Mouse (Mus musculus): ENCODE measurements at regions not wholly inside any gene's neighbourhood (a gene's known extent, or its start where the extent isn't known, plus 50 kb on each side); places are given as distances from the start of the nearest gene placed in this dataset.

- TF ChIP-seq NELFE (IDR thresholded peaks at IDR 0.05; ENCODE audit: low read depth, low read length) (no peak), MAX (IDR thresholded peaks at IDR 0.05; ENCODE audit: low read length) (no peak), POLR2AphosphoS2 (IDR thresholded peaks at IDR 0.05; ENCODE audit: low read length) (no peak), POLR2A (IDR thresholded peaks at IDR 0.05; ENCODE audit: control insufficient read depth in 1 of 2, insufficient read depth in 1 of 2, low read depth in 1 of 2, low read length in 2 of 2, poor library complexity in 1 of 2) (no peak), CHD2 (IDR thresholded peaks at IDR 0.05; ENCODE audit: low read length) (no peak), E2F4 (IDR thresholded peaks at IDR 0.05; ENCODE audit: borderline replicate concordance, low read depth, low read length) (no peak), GABPA (IDR thresholded peaks at IDR 0.05; ENCODE audit: low read depth, low read length) (no peak), EP300 (IDR thresholded peaks at IDR 0.05; ENCODE audit: low read depth in 1 of 2, low read length in 2 of 2) (no peak), MYB (IDR thresholded peaks at IDR 0.05; ENCODE audit: low read depth, low read length) (no peak), TAL1 (IDR thresholded peaks at IDR 0.05; ENCODE audit: low read length) (no peak)
- no peak overlapping the region for H3K9ac ChIP-seq (ENCODE audit: control insufficient read depth, low read depth, low read length, poor library complexity, severe bottlenecking)
Observed at GRCm38 (mm10) chr4:105860930-105861653, 71.4 kb downstream of the Gm12728 start.

DNA sequence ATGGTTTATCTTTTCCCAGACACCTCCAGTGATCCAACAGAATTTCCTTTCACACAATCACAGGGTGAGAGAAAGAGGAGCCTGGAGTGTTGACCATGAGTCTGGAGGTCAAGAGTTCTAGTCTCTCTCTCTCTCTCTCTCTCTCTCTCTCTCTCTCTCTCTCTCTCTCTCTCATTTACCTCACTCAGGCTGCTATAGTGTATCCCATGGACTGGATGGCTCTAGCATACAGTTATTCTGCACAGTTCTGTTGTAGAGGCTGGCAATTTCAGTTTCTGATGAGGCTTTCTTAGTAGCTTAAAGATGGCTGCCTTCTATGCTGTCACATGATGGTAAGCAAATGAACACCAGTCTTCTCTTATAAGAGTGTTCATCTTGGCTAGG, 72.0 kb downstream of the Gm12728 start:
- Histone ChIP-seq H3K27ac (ENCODE audit: control insufficient read depth, low read depth, low read length) (no peak overlapping the region), H3K4me1 (ENCODE audit: control insufficient read depth in 1 of 2, insufficient read depth in 2 of 2, low read length in 2 of 2) (no peaks in the 10 kb centered on the region), H3K9ac (ENCODE audit: control insufficient read depth, low read depth, low read length, poor library complexity, severe bottlenecking) (no peak overlapping the region), H3K36me3 (ENCODE audit: control insufficient read depth in 1 of 2, insufficient read depth in 2 of 2, low read length in 2 of 2) (no peaks in the 10 kb centered on the region), H3K79me2 (ENCODE audit: control insufficient read depth, insufficient read depth, low read length, poor library complexity) (no peaks in the 10 kb centered on the region), H3K27me3 (ENCODE audit: control insufficient read depth in 1 of 2, insufficient read depth in 2 of 2, low read length in 2 of 2) (no peaks in the 10 kb centered on the region), H3K4me3 (ENCODE audit: control insufficient read depth in 1 of 2, insufficient read depth in 1 of 2, low read depth in 2 of 2, low read length in 2 of 2) (no peak overlapping the region), H3K9me3 (replicated peaks; ENCODE audit: insufficient read depth, low read length) (no peaks in the 10 kb centered on the region)
- TF ChIP-seq CTCF (IDR thresholded peaks at IDR 0.05 in 2 of 3, conservative IDR thresholded peaks at IDR 0.05 in 1 of 3; ENCODE audit: control insufficient read depth in 1 of 3, insufficient read depth in 1 of 3, low read depth in 2 of 3, low read length in 3 of 3, poor library complexity in 1 of 3, severe bottlenecking in 1 of 3) (no peak), NELFE (IDR thresholded peaks at IDR 0.05; ENCODE audit: low read depth, low read length) (no peak), KAT2A (conservative IDR thresholded peaks at IDR 0.05; ENCODE audit: low read depth, low read length) (no peak), MAFK (IDR thresholded peaks at IDR 0.05; ENCODE audit: borderline replicate concordance, low read depth, low read length) (no peak), ETS1 (IDR thresholded peaks at IDR 0.05; ENCODE audit: low read depth, low read length) (no peak), BHLHE40 (IDR thresholded peaks at IDR 0.05; ENCODE audit: borderline replicate concordance, low read depth, low read length) (no peak), GATA1 (IDR thresholded peaks at IDR 0.05; ENCODE audit: low read depth, low read length) (no peak), ZC3H11A (IDR thresholded peaks at IDR 0.05; ENCODE audit: low read depth, low read length) (no peak), UBTF (IDR thresholded peaks at IDR 0.05; ENCODE audit: borderline replicate concordance, insufficient read depth, low read depth, low read length) (no peak), RCOR1 (IDR thresholded peaks at IDR 0.05; ENCODE audit: low read depth, low read length) (no peak), NRF1 (IDR thresholded peaks at IDR 0.05; ENCODE audit: insufficient read depth, low read depth, low read length, poor library complexity, severe bottlenecking) (no peak), MEF2A (IDR thresholded peaks at IDR 0.05; ENCODE audit: extremely low read depth, insufficient replicate concordance, low read depth, low read length, poor library complexity, severe bottlenecking) (no peak), USF2 (IDR thresholded peaks at IDR 0.05; ENCODE audit: borderline replicate concordance in 1 of 2, insufficient read depth in 1 of 2, low read depth in 1 of 2, low read length in 2 of 2) (no peak), CHD2 (IDR thresholded peaks at IDR 0.05; ENCODE audit: low read length) (no peak), ZKSCAN1 (IDR thresholded peaks at IDR 0.05; ENCODE audit: low read depth, low read length) (no peak), SMC3 (IDR thresholded peaks at IDR 0.05; ENCODE audit: low read depth, low read length) (no peak), MYB (IDR thresholded peaks at IDR 0.05; ENCODE audit: low read depth, low read length) (no peak), GABPA (IDR thresholded peaks at IDR 0.05; ENCODE audit: low read depth, low read length) (no peak)
- no peak for DNase-seq (ENCODE audit: low read depth, low spot score)

More at GRCm38 (mm10) chr4:105860930-105861653, 71.4 kb downstream of the Gm12728 start:
- Histone ChIP-seq H3K36me3 (ENCODE audit: control insufficient read depth in 1 of 2, insufficient read depth in 2 of 2, low read length in 2 of 2) (no peaks in the 10 kb centered on the region), H3K79me2 (ENCODE audit: control insufficient read depth, insufficient read depth, low read length, poor library complexity) (no peaks in the 10 kb centered on the region), H3K4me1 (ENCODE audit: control insufficient read depth in 1 of 2, insufficient read depth in 2 of 2, low read length in 2 of 2) (no peaks in the 10 kb centered on the region), H3K9me3 (replicated peaks; ENCODE audit: insufficient read depth, low read length) (no peaks in the 10 kb centered on the region), H3K4me3 (ENCODE audit: control insufficient read depth in 1 of 2, insufficient read depth in 1 of 2, low read depth in 2 of 2, low read length in 2 of 2) (no peak overlapping the region), H3K27ac (ENCODE audit: control insufficient read depth, low read depth, low read length) (no peak overlapping the region), H3K27me3 (ENCODE audit: control insufficient read depth in 1 of 2, insufficient read depth in 2 of 2, low read length in 2 of 2) (no peaks in the 10 kb centered on the region)
- DNase-seq (ENCODE audit: low read depth, low spot score) = no peak
